Mouse (Mus musculus): ENCODE data around the gene Rai14. TPM values are rescaled to one million over a fixed set of nuclear protein-coding genes. Genes with fewer than 3 reads are reported as not detected.

Rai14 gene
- polyA plus RNA-seq, 1 experiment: 1.3 TPM

DNA sequence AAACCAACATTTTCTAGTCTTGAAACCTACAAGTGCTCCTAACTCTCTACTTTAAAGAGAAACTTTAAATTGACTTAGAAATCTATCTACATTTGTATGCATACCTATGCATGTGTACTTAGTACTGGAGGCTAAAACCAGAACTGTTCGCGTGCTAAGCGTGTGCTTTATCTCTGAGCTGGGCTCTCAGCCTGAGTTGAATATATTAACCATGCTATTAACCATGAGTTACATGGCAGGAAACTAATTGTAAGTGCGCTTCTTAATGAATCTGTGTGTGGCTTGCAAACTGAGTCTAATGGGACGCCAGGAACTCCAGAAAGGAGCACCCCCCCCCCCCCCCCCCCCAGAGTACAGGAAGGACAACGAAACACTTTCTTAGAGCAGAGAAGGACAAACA is 119.0 kb downstream of the Rai14 start:
- DNase-seq: no peak
- TF ChIP-seq CTCF (IDR thresholded peaks at IDR 0.05; ENCODE audit: borderline replicate concordance, control insufficient read depth, extremely low read depth, insufficient read depth, low read length, poor library complexity) (no peak), POLR2A (IDR thresholded peaks at IDR 0.05; ENCODE audit: control insufficient read depth, extremely low read depth, insufficient read depth, low read length, poor library complexity) (no peak)
- H3K4me3 ChIP-seq (ENCODE audit: control insufficient read depth, insufficient read depth, low read length): no peak overlapping the region
- no peaks in the 10 kb centered on the region for H3K36me3 ChIP-seq (ENCODE audit: control insufficient read depth, insufficient read depth, low read length)
- no peak overlapping the region for H3K27ac ChIP-seq (ENCODE audit: control insufficient read depth, insufficient read depth, low read length)
- no peaks in the 10 kb centered on the region for H3K27me3 ChIP-seq (ENCODE audit: control insufficient read depth, insufficient read depth, low read length)
- WGBS: 94% methylated on average over 6 of the region's 6 CpGs
- H3K4me1 ChIP-seq (replicated peaks; ENCODE audit: control insufficient read depth, insufficient read depth, low read length): no peaks in the 10 kb centered on the region

- no peak overlapping the region for H3K27ac ChIP-seq (ENCODE audit: control insufficient read depth, insufficient read depth, low read length)
- no peaks in the 10 kb centered on the region for H3K36me3 ChIP-seq (ENCODE audit: control insufficient read depth, insufficient read depth, low read length)
- DNase-seq: no peak
- no peak overlapping the region for H3K4me3 ChIP-seq (ENCODE audit: control insufficient read depth, insufficient read depth, low read length)
- H3K4me1 ChIP-seq (replicated peaks; ENCODE audit: control insufficient read depth, insufficient read depth, low read length): no peaks in the 10 kb centered on the region
- 96% methylated on average over 10 of the region's 10 CpGs for WGBS
- no peaks in the 10 kb centered on the region for H3K27me3 ChIP-seq (ENCODE audit: control insufficient read depth, insufficient read depth, low read length)
- TF ChIP-seq CTCF (IDR thresholded peaks at IDR 0.05; ENCODE audit: borderline replicate concordance, control insufficient read depth, extremely low read depth, insufficient read depth, low read length, poor library complexity): no peak
- no peak for TF ChIP-seq POLR2A (IDR thresholded peaks at IDR 0.05; ENCODE audit: control insufficient read depth, extremely low read depth, insufficient read depth, low read length, poor library complexity)
These were observed 119.5 kb downstream of the Rai14 start for GRCm38 (mm10) chr15:10594910-10595309.

DNA sequence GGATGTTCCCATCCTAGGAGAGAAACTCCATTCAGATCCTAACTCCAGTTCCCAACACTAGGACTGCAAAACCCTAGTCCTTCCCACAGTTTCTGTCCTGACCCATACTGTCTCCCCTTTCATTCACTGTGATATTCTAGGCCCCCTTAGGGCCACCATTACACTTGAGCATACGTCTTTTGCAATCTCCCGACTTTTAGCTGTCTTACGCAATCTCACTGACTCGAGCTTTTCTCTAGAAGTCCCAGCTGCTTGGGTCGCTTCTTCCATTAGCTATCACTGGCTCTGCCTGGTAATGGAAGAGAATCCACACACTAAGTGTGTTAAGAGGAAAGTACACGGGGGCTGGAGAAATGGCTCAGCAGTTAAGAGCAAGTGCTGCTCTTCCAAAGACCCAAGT is 121.3 kb downstream of the Rai14 start:
- no peak overlapping the region for H3K27ac ChIP-seq (ENCODE audit: control insufficient read depth, insufficient read depth, low read length)
- no peaks in the 10 kb centered on the region for H3K4me1 ChIP-seq (replicated peaks; ENCODE audit: control insufficient read depth, insufficient read depth, low read length)
- no peaks in the 10 kb centered on the region for H3K36me3 ChIP-seq (ENCODE audit: control insufficient read depth, insufficient read depth, low read length)
- TF ChIP-seq CTCF (IDR thresholded peaks at IDR 0.05; ENCODE audit: borderline replicate concordance, control insufficient read depth, extremely low read depth, insufficient read depth, low read length, poor library complexity) (no peak), POLR2A (IDR thresholded peaks at IDR 0.05; ENCODE audit: control insufficient read depth, extremely low read depth, insufficient read depth, low read length, poor library complexity) (no peak)
- no peak overlapping the region for H3K4me3 ChIP-seq (ENCODE audit: control insufficient read depth, insufficient read depth, low read length)
- WGBS: 91% methylated on average over 6 of the region's 6 CpGs
- DNase-seq: no peak
- no peaks in the 10 kb centered on the region for H3K27me3 ChIP-seq (ENCODE audit: control insufficient read depth, insufficient read depth, low read length)

DNA sequence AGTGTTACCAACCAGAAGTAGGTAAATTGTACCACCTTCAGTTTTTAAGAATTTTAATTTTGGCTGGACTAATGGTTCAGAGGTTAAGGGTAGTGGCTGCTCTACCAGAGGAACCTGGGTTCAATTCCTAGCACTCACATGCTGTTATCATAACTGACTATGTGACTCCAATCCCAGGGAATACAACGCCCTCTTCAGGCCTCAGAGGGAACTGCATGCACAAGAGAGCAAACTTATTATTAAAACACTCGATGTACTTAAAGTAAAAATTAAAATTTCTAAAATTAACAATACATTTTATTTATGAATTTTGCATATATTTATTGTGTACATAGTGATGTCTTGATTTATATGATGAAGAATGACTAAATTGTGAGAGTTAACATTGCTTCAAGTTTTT is 127.9 kb downstream of the Rai14 start:
- 87% methylated on average over 2 of the region's 2 CpGs for WGBS

DNA sequence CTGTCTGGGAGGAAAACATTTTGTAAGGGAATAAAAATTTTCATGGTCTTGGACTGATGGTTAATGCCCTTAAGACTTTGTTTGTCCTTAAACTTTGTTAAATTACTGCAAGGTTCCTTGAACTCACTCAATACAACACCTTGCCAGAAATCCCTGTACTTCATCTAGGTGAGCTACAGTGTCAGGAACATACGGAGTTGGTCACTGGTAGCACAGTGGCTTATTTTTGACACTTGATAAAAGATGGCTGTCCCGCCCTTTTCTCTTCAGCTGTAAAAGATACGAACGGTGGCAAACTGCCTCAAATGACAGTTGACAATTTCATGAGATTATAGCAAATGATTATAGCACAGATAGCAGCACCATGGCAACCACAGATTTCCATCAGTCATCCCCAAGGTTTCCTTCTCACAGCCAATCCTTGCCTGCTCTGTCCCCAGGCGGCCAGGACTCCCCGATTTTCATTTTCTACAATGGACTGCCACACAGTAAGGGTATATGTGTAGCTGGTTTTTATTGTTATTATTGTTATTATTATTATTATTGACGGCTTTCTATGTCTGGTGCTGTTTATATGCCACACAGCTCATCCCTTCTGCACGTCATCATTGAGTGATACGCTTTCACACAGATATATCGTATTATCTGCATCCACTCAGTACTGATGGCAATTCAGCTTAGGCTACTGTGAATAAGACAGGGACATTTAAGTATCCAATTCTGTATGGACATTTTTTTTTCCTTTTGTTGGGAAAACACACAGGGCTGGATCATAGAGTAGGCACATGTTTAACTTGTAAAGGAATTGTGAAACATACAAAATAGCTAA is 129.9 kb downstream of the Rai14 start:
- no peak for DNase-seq
- 96% methylated on average over 10 of the region's 10 CpGs for WGBS
- no peaks in the 10 kb centered on the region for H3K4me1 ChIP-seq (replicated peaks; ENCODE audit: control insufficient read depth, insufficient read depth, low read length)
- H3K27me3 ChIP-seq (ENCODE audit: control insufficient read depth, insufficient read depth, low read length): no peaks in the 10 kb centered on the region
- no peak overlapping the region for H3K4me3 ChIP-seq (ENCODE audit: control insufficient read depth, insufficient read depth, low read length)
- TF ChIP-seq CTCF (IDR thresholded peaks at IDR 0.05; ENCODE audit: borderline replicate concordance, control insufficient read depth, extremely low read depth, insufficient read depth, low read length, poor library complexity) (no peak), POLR2A (IDR thresholded peaks at IDR 0.05; ENCODE audit: control insufficient read depth, extremely low read depth, insufficient read depth, low read length, poor library complexity) (no peak)
- H3K27ac ChIP-seq (ENCODE audit: control insufficient read depth, insufficient read depth, low read length): no peak overlapping the region
- H3K36me3 ChIP-seq (ENCODE audit: control insufficient read depth, insufficient read depth, low read length): no peaks in the 10 kb centered on the region

More for the DNA sequence above, 127.9 kb downstream of the Rai14 start:
- Histone ChIP-seq H3K27me3 (ENCODE audit: control insufficient read depth, insufficient read depth, low read length) (no peaks in the 10 kb centered on the region), H3K4me3 (ENCODE audit: control insufficient read depth, insufficient read depth, low read length) (no peak overlapping the region), H3K4me1 (replicated peaks; ENCODE audit: control insufficient read depth, insufficient read depth, low read length) (no peaks in the 10 kb centered on the region), H3K36me3 (ENCODE audit: control insufficient read depth, insufficient read depth, low read length) (no peaks in the 10 kb centered on the region), H3K27ac (ENCODE audit: control insufficient read depth, insufficient read depth, low read length) (no peak overlapping the region)
- TF ChIP-seq POLR2A (IDR thresholded peaks at IDR 0.05; ENCODE audit: control insufficient read depth, extremely low read depth, insufficient read depth, low read length, poor library complexity): no peak
- TF ChIP-seq CTCF (IDR thresholded peaks at IDR 0.05; ENCODE audit: borderline replicate concordance, control insufficient read depth, extremely low read depth, insufficient read depth, low read length, poor library complexity): no peak
- DNase-seq: no peak

- TF ChIP-seq POLR2A (IDR thresholded peaks at IDR 0.05; ENCODE audit: control insufficient read depth, extremely low read depth, insufficient read depth, low read length, poor library complexity): no peak
- peak; percentile 60; the same call in 1 of the 2 replicates for TF ChIP-seq CTCF (IDR thresholded peaks at IDR 0.05; ENCODE audit: borderline replicate concordance, control insufficient read depth, extremely low read depth, insufficient read depth, low read length, poor library complexity)
- Histone ChIP-seq H3K27ac (ENCODE audit: control insufficient read depth, insufficient read depth, low read length) (no peak overlapping the region), H3K27me3 (ENCODE audit: control insufficient read depth, insufficient read depth, low read length) (no peaks in the 10 kb centered on the region), H3K4me3 (ENCODE audit: control insufficient read depth, insufficient read depth, low read length) (no peak overlapping the region), H3K36me3 (ENCODE audit: control insufficient read depth, insufficient read depth, low read length) (no peaks in the 10 kb centered on the region), H3K4me1 (replicated peaks; ENCODE audit: control insufficient read depth, insufficient read depth, low read length) (no peaks in the 10 kb centered on the region)
- WGBS: 62% methylated on average over 8 of the region's 8 CpGs
- DNase-seq: peak; percentile 57
These were observed 131.0 kb downstream of the Rai14 start for GRCm38 (mm10) chr15:10583408-10583807.

Measured in thymus, adult 2 months (tissue).